Comparison of ENCODE assay signal across 9 mouse cellular contexts in the genomic region with DNA sequence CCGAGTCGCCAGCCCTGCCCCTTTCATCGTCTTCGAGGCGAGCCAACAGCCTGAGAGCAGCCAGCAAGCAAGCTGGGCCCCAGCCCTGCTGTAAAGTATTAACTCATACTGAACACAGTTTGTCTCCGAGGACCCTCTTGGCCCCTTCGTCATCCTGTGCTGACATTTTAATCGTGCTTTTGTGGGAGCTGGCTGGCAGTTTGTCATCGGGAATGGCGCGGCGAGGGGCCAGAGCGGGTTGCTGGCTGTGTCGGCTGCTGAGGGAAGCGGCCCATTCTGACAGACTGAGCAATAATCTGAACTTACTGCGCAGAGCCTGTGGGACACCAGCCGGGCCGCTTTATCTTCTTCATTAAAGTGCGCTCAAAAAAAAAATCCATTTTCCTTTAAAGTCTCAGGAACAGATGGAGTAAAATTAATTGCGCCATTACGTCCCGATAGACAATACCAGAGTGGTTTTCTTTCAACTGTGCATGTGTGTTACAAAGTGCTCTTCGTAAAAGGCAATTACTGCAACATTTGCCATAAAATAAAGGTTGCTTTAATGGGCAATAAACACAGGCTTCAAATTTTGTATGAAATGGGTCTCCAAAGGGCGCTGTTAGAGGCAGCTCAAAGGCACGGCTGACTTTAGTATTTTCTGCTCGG.
A peak's percentile ranks its signal among the peaks of the same experiment; 100 is the strongest.
DNase-seq lines count a peak whose midpoint lies in the region; ATAC-seq lines count a peak whose summit lies in the region.
"Had no signal": no experiment of that assay in that cellular context is flagged by ENCODE, and none has a peak within 500 bp of the region (broad histone marks: within the 10 kb centered on the region; RNA-seq: fewer than 3 reads in every experiment).

No protein-coding gene starts in this region.

- H3K4me1 ChIP-seq in forebrain, embryonic 15.5 days: peaks cover 42% of the 10 kb centered on the region
- peaks cover 43% of the 10 kb centered on the region for H3K4me1 ChIP-seq in hindbrain, embryonic 16.5 days (ENCODE audit: control insufficient read depth, insufficient read depth, low read depth, low read length)

- H3K4me2 ChIP-seq in forebrain, embryonic 15.5 days (replicated peaks): peak overlapping the region; percentile 28
- peak overlapping the region; percentile 28 for H3K4me2 ChIP-seq in hindbrain, embryonic 16.5 days (ENCODE audit: low read length)

- H3K27ac ChIP-seq in forebrain, embryonic 15.5 days (replicated peaks): peak overlapping the region; percentile 84
- peak overlapping the region; percentile 68 for H3K27ac ChIP-seq in hindbrain, embryonic 16.5 days (ENCODE audit: low read depth, low read length)

- H3K9me3 ChIP-seq in forebrain, embryonic 15.5 days: no peaks in the 10 kb centered on the region
- H3K9me3 ChIP-seq in hindbrain, embryonic 16.5 days (ENCODE audit: control insufficient read depth, low read length): no peaks in the 10 kb centered on the region

- DNase-seq in layer of hippocampus, postnatal 14 days (ENCODE audit: low spot score in 2 of 2): peak; percentile 48 to 68
- DNase-seq in layer of hippocampus, adult 9-11 months: no peak
- DNase-seq in retina, embryonic 14.5 days (ENCODE audit: low spot score): peak; percentile 52
- no peak for DNase-seq in adrenal gland, adult (ENCODE audit: inconsistent age in 2 of 2, low spot score in 1 of 2)
- DNase-seq in frontal cortex, postnatal 25 days (ENCODE audit: low spot score in 2 of 2): no peak
- DNase-seq in adipocyte (ENCODE audit: low spot score): no peak

- no peaks in the 10 kb centered on the region for H3K36me3 ChIP-seq in forebrain, embryonic 15.5 days
- no peaks in the 10 kb centered on the region for H3K36me3 ChIP-seq in hindbrain, embryonic 16.5 days (ENCODE audit: control insufficient read depth, insufficient read depth, low read length)

- 0 out of 2 replicates have a peak overlapping the region, but pooled peaks have one; percentile 3 for H3K4me3 ChIP-seq in forebrain, embryonic 15.5 days
- H3K4me3 ChIP-seq in hindbrain, embryonic 16.5 days (ENCODE audit: low read length): no peak overlapping the region

- ATAC-seq in forebrain, embryonic 15.5 days (replicated peaks): peak; percentile 84
- peak; percentile 89 for ATAC-seq in hindbrain, embryonic 16.5 days
- ATAC-seq: Patski had no signal

- 5% methylated on average over 26 of the region's 26 CpGs for WGBS in forebrain, embryonic 15.5 days
- WGBS in hindbrain, embryonic 16.5 days: 19% methylated on average over 26 of the region's 26 CpGs

- peak overlapping the region; percentile 42 for H3K9ac ChIP-seq in forebrain, embryonic 15.5 days (replicated peaks)
- H3K9ac ChIP-seq in hindbrain, embryonic 16.5 days (ENCODE audit: low read depth, low read length): peak overlapping the region; percentile 43

- H3K27me3 ChIP-seq in forebrain, embryonic 15.5 days: no peaks in the 10 kb centered on the region
- H3K27me3 ChIP-seq in hindbrain, embryonic 16.5 days (replicated peaks; ENCODE audit: control insufficient read depth, insufficient read depth, low read length): no peaks in the 10 kb centered on the region
- H3K27me3 ChIP-seq: Patski had no signal

Comparison
In these comparisons a context has a peak if more than half of its experiments do, and no peak if none do; other contexts are left out.
1. DNase-seq: peak in layer of hippocampus, postnatal 14 days (2 of 2) and retina, embryonic 14.5 days (single experiment); none in layer of hippocampus, adult 9-11 months (single experiment), adrenal gland, adult (0 of 2), frontal cortex, postnatal 25 days (0 of 2) and adipocyte (single experiment).